Mouse (Mus musculus) ovary, postnatal 36 days (tissue): Measurements from ENCODE around the gene Osbpl5.
A peak's percentile ranks its signal among the peaks of the same experiment; 100 is the strongest.

Experiments
- DNase-seq: peaks from one replicate; pipeline ENCODE4 v3.0.0; 2022; ENCODE audit warnings: low spot score, mixed read lengths

Osbpl5 gene

DNA sequence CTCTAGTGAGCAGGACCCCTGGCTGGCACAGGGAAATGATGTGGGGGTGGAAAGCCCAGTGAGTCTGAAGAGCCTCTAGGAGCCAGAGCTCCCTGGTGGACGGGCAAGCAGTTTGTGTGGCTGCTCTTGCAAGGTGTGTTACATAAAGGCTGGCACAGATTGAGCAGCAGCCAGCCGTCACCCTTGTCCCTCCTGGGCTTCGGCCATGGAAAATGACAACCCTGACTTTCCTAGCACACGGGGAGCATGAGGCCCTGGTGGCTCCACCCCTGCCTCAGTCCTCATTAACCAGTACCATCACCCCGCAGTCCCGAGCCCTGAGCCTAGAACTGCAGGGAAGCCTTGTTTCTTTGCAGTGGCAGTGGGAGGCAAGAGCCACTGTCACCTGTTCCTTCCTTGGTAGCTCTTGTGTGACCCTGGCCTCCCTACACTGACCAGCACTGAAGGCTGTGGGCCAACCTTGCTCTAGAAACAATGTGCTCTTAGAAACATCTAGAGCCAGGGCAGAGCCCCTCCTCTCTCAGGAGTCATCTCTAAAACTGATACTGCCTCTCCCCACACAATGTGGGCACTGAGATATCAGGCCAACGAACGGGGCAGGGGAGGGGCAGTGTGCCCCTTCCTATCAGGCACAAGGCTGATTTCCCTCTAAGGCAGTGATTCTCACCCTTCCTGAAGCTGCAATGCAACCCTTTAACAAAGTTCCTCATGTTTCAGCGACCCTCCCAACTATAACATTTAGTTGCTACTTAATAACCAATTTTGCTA is 1.2 kb downstream of the Osbpl5 start:
- DNase-seq: no peak

DNA sequence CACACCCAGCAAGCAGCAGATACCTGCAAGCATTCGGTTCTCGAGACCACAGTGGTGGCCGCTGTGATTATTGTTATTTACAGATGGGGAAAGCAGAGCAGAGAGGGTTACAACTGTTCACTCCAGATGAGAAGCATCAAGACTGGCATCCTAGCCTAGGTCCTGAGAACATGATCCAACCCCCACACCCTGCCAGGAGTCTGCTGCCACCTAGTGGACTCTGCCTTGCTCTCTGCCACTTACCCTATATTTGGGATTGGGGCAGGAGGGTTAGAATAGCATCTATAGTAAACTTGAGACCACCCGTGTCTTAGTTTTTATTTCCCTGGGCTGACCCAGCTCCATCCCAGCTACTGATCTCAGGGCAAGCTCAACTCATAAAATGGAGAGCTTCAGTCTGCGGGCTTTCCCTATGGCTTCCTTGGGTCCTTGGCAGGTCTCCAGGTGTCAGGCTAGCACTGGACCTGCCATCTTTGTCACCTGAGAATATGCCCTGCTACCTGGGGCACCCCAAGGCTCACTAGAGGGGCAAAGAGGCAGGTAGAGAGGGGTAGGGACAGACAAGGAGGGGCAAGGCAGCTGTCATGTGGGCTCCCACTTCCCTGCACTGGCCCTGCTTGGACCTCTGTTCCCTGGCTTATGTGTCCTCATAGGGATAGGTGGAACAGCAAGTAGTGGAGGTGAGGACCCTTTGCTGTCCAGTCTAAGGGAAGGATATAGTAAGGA is 2.6 kb downstream of the Osbpl5 start:
- peak; percentile 52 for DNase-seq

DNA sequence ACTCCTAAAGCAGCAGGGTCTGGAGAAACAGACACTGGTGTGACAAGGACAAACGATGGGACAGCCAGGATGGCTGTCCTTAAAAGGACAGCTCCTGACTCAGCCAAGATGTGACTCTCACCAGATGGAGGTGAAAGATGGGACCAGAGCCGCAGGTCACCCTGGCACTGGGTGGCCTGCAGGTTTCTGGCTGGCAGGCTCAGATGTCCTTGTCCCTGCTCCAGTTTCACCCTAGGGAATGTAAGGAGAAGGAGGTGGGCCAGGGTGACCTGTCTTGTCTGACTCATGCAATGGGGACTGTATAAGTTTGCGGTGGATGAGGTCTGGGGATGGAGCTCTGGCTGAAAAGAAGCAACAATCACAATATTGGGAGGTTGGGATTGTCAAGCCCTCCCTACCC is 4.2 kb downstream of the Osbpl5 start:
- no peak for DNase-seq

DNA sequence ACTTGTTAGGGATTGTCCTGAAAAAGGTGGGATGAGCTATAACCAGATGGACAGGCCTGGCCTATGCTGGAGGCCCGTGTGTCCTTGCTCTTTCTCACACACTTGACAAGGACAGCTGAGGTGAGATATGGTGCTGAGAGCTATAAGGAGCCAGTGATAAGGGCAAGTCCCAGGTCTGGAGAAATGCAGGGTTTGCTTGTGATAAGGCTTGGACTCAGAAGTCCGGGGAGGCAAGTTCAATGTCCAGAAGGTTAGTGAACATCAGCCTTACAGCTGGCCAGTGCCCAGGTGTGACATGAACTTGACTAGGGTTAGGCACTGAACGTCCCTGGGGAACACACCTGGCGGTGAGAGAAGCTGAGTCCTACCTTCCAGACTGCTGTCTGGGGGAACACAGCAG is 4.7 kb downstream of the Osbpl5 start:
- no peak for DNase-seq

DNA sequence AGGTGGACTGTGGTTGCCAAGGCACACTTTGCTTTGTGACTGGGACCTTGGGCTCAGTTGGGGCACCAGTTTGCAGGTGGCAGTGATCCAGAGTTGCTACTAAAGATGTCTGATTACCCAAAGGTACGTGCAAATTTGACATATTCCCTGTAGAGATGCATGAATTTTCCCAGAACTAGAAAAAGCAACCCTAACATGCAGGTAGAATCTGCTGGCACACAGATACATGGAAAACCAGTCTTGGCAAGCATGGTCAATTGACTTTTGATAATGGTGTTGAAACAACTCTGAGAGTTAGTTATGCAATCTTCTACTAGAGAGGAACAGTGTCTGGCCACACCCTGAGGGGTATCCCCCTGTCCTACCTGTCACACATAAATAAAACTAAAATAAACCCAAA is 5.4 kb downstream of the Osbpl5 start:
- DNase-seq: no peak

DNA sequence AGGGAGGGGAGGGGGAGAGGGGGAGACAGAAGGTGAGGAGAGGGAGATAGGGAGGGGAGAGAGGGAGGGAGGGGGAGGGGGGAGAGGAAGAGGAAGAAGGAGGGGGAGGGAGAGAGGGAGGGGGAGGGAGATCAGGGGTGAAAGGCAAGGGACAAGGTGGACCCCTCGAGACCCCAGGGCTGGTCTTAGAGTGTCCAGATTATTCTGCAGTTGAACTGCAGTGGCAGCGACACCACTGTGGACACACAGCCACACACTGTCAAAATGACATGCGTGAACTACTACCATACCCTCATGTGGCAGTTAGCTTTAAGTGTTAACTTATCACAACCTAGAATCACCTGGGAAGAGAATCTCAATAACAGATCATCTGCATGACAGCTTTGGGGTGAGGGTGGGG is 7.7 kb downstream of the Osbpl5 start:
- no peak for DNase-seq

DNA sequence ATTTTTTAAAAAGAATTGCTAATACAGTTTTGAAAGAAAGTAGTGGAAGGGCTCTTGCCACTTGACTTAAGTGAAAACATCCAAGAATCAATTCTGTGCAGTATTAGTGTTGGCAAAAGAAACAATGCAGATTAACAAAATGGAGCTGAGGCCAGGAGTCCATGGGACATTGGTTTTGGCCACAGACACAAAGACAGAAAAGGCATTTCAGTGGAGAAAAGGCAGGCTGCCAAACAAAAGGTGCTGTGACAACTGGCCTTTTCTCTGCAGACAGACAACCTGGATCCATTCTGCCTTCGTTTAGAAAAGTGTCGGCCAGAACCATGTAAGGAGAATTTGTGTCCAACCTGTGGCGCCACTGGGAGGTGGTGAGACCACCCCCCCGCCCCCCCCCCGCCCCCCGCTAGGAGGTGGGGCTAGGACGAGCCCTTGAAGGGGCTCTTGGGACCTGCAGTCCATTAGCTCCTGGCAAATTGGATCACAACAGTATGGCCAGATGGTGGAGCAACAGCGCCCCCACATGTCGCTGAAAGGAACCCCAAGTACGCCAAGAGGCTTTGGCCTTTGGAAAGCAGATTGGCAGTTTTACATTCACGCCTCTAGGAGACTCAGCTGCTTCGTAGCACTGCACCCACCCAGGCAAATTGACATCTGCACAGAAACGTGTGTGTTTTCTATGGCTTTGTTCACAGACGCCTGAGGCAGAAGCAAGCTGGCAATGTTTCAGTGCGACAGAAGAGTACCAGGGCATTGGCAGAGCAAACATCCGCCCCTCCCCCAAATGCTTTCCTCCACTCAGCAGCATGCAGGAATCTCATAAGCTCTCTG is 8.5 kb downstream of the Osbpl5 start:
- peak; percentile 87 for DNase-seq

DNA sequence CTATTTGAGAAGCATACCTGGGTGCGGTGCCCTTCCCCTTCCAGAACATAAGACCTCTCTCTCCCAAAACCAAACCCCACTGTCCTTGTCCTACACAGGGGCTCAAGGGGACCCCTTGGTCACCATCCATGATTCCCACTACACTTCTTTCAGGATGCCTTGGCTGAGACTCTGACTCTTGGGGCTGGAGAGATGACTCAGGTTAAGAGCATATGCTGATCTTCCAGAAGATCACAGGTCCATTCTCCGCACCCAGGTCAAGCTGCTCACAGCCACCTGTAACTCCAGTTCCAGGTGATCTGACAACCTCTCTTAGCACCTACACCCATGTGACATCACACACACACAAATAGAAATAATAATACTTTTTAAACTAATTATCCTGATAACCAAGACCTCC is 16.1 kb downstream of the Osbpl5 start:
- no peak for DNase-seq

DNA sequence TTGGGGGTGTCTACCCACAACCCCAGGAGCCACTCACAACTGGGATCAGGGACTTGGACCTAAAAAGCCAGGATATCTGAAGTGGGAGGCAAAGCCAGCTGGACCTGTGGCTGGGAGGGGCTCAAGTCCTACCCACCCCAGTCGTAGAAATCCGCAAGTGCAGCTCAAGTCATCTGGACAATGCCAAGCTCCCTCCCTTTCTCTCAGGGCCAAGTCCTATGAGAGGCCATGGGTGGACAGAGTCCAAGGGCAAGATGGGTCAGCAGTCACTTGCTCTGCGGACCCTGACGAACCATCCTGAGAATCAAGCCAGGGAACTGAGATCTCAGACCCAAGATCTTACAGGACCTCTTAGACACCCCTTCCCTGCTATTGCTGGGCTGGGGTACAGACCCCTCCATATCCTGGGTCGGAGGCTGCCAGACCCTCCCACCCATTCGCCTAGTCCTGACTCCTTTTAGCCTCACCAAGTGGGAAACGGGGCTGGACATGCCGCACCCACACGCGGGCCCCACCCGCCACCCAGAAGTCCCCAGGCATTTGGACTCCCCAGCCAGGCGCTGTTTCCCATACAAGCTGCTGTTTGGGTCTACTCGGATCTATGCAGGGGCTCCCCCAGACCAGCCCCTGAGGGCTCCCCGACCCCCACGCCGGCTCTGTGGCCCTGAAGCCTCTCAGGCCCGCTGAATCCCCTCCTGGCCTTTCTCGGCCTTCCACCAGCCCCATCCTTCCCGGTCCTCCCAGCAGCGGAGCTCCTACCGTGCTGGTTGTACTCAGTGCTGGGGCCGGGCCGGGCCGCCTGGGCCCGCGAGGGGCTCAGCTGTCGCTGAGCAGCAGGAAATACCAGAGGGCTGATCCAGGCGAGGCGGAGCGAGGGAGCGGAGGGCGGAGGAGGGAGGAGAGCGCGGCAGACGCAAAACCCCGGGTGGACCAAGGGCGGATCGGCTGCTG is 17.0 kb downstream of the Osbpl5 start:
- DNase-seq: peak; percentile 88

DNA sequence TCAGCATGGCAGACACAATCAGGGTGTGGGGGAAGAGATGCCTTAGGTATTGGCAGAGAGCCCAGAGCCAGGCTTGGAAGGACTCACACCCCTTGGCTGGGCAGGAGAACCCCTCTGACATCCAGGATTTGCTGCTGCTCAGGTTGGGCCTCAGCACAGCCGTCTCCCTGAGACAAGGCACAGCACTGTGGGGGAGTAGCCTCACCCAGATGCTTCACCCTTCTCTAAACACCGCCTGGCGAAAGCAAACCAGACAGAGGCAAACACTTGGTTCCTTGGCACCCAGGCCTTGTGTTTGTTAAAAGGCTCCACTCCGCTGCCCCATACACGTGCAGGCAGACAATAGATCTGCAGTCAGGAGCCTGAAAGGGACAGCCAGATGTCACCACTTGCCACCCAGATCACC is 18.2 kb downstream of the Osbpl5 start:
- DNase-seq: peak; percentile 67

DNA sequence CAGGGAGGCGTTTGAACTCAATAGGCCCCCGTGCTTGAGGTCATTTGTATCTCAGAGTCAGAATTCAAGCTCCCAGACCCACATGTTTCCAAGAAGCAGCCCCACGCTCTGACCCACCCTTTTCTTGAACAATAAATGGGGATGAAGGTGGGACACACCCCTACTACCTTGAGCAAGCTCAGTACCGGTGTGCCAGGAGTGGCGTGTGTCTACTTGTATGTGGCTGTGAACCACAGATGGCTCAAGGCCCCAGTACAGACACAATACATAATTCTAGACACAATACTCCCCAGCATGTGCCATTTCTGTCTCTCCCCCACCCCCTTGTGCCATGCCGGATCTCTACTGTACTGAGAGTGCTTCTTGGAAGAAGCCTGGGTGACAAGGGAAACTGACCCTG is 18.6 kb downstream of the Osbpl5 start:
- no peak for DNase-seq

DNA sequence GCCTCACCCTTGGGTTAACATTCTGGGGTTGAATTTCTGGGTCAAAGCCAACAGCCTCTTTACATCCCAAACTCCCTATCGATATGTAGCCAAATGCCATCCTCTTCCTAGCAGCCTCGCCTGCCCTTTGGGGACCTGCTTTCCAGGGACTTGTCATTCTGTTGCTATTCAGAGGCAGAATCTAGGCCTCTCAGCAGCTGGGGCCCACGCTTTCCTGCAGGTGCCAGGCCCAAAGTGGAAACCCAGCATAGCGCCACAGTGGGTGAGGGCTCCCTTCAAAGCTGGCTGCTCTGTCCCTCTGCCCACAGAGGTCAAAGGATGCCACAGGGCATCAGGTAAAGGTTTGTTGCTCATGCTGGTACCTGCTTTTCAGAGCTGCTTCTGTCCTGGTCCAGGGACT is 23.0 kb downstream of the Osbpl5 start:
- no peak for DNase-seq

DNA sequence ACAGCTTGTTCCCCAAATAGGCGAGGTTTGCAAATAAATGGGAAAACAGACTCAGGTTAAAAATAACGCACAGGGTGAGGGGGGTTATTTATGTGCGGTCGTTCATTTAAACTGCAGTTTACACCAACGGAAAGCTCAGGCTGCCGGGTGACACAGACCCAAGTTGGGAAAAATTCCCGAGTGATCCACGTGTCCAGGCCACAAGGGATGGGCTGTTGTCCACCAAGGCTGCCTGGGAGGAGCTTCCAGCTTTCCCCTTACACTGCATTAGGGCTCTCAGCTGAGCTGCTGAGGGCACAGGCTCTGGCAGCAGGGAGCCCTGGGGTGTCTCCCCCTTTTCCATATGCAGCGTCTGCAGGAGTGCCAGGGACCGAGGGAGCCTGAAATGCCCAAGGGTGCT is 26.9 kb downstream of the Osbpl5 start:
- peak; percentile 39 for DNase-seq

DNA sequence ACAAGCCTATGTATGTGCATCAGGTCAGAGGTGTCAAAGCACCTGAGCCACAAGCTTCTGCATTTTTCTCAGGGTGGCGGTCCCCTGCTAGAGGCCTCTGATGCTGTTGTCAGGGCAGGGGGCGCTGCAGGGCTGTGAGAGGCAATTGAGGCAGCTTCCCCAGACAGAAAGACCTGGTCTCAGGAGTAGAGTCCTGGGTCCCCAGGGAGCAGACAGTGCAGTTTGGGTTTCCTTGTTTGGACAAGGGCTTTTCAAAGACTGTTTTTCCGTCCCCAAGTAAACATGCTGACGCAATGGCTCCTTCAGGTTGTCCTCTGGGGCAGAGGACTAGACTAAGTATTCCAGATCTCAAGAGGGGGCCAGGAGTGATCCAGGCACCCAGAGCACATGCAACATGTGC is 30.4 kb downstream of the Osbpl5 start:
- no peak for DNase-seq

DNA sequence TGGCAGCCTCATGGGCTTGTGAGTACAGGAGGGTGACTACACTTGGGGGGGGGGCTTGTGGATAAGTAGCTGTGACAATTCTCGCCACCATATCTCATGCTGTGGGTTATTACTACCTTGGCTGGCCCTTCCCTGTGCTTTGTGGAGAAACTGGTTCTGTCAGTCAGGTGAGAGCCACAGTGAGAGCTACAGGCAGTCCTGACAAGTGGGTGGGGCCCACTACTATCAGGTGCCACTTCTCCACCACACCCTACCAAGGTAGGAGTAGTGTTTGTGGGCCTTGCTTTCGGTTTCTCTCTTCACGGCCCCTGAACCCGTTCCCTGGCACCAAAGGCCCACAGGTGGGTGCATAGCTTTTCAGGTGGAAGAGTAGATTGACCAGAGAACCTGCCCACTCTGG is 32.9 kb downstream of the Osbpl5 start:
- DNase-seq: no peak

DNA sequence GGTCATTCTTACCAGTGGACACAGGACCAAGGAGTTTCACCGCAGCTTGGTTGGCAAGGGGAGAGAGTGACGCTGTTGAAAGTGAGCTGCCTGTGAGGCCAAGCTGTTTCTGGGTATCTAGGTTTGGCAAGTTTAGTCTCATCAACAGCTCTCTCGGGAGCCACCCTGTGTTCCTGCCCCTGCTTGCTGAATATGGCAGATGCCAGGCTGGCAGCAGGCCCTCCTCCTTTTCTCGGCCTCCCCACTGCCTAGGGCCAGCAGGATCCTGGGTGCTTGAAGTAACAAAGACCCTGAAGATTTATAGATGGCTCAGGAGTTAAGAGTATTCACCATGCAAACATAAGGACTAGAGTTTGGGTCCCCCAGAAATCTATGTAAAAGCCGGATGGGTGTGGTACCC is 34.1 kb downstream of the Osbpl5 start:
- no peak for DNase-seq

DNA sequence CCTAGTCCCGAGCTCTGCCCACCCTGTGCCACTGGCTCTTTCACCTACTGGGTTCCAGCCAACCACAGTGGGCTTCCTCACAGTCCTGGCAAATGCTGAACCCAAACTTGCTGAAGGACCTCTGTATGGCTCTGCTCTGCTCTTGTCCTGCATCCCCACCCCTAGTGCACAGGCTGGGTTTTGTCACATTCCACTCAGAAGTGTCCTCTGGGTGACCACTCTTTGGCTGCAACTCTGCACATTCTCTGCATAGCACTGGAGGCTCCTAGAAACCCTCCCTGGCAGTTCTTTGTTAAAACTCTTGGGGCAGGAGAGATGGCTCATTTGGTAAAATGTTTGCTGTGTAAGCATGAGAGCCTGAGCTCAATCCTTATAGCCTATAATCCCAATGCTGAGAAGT is 39.0 kb downstream of the Osbpl5 start:
- no peak for DNase-seq

DNA sequence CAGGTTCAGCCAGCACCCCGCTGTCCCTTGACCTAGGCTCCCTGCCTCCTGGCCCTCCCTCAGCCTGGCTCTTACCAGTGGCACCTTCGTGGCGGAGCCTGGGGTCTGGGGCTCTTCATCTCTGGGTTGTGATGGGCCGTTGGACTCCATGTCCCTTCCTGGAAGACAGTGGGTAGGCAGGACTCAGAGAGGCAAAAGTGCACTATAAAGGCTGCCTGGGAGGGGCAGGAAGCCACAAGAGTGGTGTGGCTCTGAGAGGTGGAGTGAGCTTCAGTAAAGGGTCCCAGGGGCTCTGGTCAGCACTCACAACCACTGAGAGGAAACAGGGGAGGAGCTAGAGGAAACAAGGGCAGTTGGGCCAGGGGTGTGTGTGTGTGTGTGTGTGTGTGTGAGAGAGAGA is 43.4 kb downstream of the Osbpl5 start:
- DNase-seq: no peak

DNA sequence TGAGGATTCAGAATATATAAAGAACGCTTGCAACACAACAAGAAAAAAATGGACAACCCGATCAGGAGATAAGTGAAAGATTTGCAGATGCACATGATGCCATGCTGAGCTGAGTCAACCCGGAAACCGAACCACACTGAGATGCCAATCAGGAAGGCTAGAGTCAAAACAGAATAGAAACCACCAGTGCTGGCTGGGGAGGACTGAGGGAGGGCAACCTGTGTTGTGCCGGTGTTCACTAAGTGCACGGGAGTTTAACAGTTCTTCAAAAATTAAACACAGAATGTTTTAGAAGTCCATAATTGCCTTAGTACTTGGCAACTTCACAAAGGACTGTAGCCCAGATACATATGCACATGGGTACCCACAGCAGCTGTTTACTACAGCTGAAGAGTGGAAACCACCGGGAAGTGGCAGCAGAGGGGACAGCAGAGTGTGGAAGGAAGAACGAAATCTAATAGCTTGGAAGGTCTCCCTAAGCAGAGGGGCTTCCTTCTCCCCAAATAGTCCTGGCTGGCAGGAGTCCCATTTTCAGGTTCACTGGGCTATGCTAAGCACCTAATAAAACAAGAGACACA is 43.9 kb downstream of the Osbpl5 start:
- DNase-seq: no peak

DNA sequence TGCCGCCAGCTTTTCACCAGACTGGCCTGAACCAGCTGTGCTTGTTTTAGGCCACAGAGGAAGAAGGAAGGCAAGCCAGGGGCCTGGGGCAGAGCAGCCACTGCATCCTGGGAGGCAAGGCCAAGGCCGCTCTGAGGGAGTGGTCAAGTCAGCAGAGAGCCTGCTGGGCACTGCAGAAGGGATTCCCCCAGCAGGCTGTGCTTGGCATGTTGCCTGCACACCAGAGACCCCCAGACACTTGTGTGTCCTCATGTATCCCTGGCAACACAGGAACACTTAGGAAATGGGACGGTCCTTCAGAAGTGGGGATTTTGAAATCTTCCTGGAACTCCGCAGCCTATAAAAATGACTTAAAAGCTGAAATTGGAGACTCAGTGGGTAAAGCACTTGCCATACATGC is 44.8 kb downstream of the Osbpl5 start:
- no peak for DNase-seq

DNA sequence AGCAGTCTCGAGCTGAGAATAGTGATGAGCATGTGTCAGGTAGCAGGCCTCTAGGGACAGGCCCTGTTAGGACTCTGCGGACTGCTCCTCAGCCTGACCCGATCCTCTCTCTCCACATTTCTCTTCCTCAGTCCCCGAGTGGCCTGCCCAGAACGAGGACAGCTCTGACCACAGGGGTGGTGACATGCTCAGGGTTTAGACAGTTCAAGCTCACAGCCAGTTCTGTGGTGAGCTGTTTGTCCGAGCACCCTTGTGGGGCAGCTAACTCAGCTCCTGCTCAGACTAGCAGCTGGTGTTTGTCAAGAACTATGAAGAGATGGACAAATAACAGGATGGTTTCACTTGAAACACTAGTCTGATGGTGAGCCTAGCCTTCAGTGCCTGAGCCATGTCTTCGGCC is 45.4 kb downstream of the Osbpl5 start:
- DNase-seq: no peak
